18 mouse cellular contexts compared by ENCODE assay signal in the genomic region with DNA sequence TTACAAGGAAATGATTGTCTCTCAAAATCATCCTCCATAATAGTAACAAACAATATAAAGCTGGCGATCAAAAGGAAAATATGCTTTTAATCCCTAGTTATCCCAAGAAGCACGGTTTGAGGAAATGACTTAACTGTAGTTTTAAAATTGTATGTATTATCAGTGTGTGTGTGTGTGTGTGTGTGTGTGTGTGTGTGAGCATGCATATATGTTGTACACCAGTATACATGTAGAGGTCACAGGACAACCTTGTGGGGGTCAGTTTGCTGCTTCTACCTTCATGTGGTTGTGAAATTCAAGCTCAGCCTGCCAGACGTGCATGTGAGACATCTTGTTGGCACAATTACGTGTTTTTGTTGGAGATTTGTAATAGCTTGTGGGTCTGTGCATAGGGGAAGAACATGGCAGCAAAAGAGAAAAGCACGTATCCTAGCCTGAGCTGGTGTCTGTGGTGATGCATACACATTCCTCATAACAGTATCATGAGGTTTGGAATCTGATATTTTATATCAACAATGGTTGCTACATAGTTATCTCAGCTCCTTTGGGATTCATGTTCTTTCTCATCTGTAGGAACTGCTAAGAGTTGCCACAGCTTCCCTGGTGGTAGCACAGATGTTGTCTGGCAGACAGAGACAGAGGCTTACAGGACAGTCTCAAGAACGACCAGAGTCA.
DNase-seq lines count a peak whose midpoint lies in the region; ATAC-seq and TF ChIP-seq lines count a peak whose summit lies in the region.
"Had no signal": no experiment of that assay in that cellular context is flagged by ENCODE, and none has a peak within 500 bp of the region (broad histone marks: within the 10 kb centered on the region; RNA-seq: fewer than 3 reads in every experiment).

No protein-coding gene starts in this region.

- no peaks in the 10 kb centered on the region for H3K9me3 ChIP-seq in liver, embryonic 15.5 days (replicated peaks)
- H3K9me3 ChIP-seq in forebrain, embryonic 10.5 days: no peaks in the 10 kb centered on the region
- H3K9me3 ChIP-seq: forebrain, embryonic 12.5 days; G1E; midbrain, embryonic 10.5 days had no signal

- peak; percentile 13 to 17 for DNase-seq in heart, adult 9 months (ENCODE audit: low spot score in 2 of 2)
- no peak for DNase-seq in heart, postnatal 10 days
- peak; percentile 39 for DNase-seq in 416B (ENCODE audit: low read depth)
- no peak for DNase-seq in gastrocnemius, postnatal 4 days (ENCODE audit: low spot score in 2 of 2)
- DNase-seq in forebrain, embryonic 10.5 days (ENCODE audit: extremely low spot score, low spot score): no peak
- DNase-seq: adrenal gland, postnatal 25 days; cerebellum, postnatal 10 days; heart, adult 11 months; kidney, adult 9 months; lung, postnatal 14 days; thymus, postnatal 36 days had no signal

- H3K27me3 ChIP-seq in liver, embryonic 15.5 days: no peaks in the 10 kb centered on the region
- H3K27me3 ChIP-seq in forebrain, embryonic 10.5 days (ENCODE audit: poor library complexity, severe bottlenecking): no peaks in the 10 kb centered on the region
- H3K27me3 ChIP-seq: forebrain, embryonic 12.5 days had no signal

- ATAC-seq in liver, embryonic 15.5 days (ENCODE audit: insufficient read depth): no peak
- ATAC-seq in frontal cortex, adult (ENCODE audit: low TSS enrichment): no peak
- ATAC-seq: hindbrain, embryonic 16.5 days had no signal

- no peak for TF ChIP-seq POLR2A in embryonic fibroblast, embryonic 13.5 days (IDR thresholded peaks at IDR 0.05; ENCODE audit: low read depth, low read length)

- H3K4me2 ChIP-seq in liver, embryonic 15.5 days: peak overlapping the region; percentile 29; the same call in 1 of the 2 replicates
- H3K4me2 ChIP-seq: forebrain, embryonic 12.5 days had no signal

- intact Hi-C loops in heart, postnatal 10 days (cut with DNase I): no loop called here

- H3K36me3 ChIP-seq in liver, embryonic 15.5 days (replicated peaks): no peaks in the 10 kb centered on the region
- H3K36me3 ChIP-seq in forebrain, embryonic 10.5 days (replicated peaks): no peaks in the 10 kb centered on the region
- H3K36me3 ChIP-seq: forebrain, embryonic 12.5 days; G1E; midbrain, embryonic 10.5 days had no signal

- H3K27ac ChIP-seq in embryonic fibroblast, embryonic 13.5 days (ENCODE audit: insufficient read depth, low read length): peak overlapping the region; percentile 25
- H3K27ac ChIP-seq in liver, embryonic 15.5 days (replicated peaks): no peak overlapping the region
- no peak overlapping the region for H3K27ac ChIP-seq in forebrain, embryonic 10.5 days
- H3K27ac ChIP-seq: forebrain, embryonic 12.5 days; midbrain, embryonic 10.5 days had no signal

- TF ChIP-seq CTCF in embryonic fibroblast, embryonic 13.5 days (IDR thresholded peaks at IDR 0.05; ENCODE audit: borderline replicate concordance, insufficient read depth, low read length): no peak

- H3K4me3 ChIP-seq in embryonic fibroblast, embryonic 13.5 days (ENCODE audit: insufficient read depth, low read length): no peak overlapping the region
- H3K4me3 ChIP-seq in liver, embryonic 15.5 days (replicated peaks): no peak overlapping the region
- no peak overlapping the region for H3K4me3 ChIP-seq in forebrain, embryonic 10.5 days
- H3K4me3 ChIP-seq: forebrain, embryonic 12.5 days; midbrain, embryonic 10.5 days had no signal

- peaks cover 9% of the 10 kb centered on the region for H3K4me1 ChIP-seq in embryonic fibroblast, embryonic 13.5 days (ENCODE audit: control insufficient read depth, insufficient read depth, low read length)
- H3K4me1 ChIP-seq in liver, embryonic 15.5 days (replicated peaks): peaks cover 16% of the 10 kb centered on the region
- no peaks in the 10 kb centered on the region for H3K4me1 ChIP-seq in forebrain, embryonic 10.5 days
- H3K4me1 ChIP-seq: forebrain, embryonic 12.5 days; midbrain, embryonic 10.5 days had no signal

- WGBS in liver, embryonic 15.5 days (ENCODE audit: insufficient replicate concordance): 50% methylated on average over 6 of the region's 6 CpGs
- WGBS in forebrain, embryonic 10.5 days: 88% methylated on average over 6 of the region's 6 CpGs

- no peak overlapping the region for H3K9ac ChIP-seq in liver, embryonic 15.5 days
- H3K9ac ChIP-seq: forebrain, embryonic 12.5 days had no signal

Comparison
In these comparisons a context has a peak if more than half of its experiments do, and no peak if none do; other contexts are left out.
1. DNase-seq: peak in heart, adult 9 months (2 of 2) and 416B (single experiment); none in heart, postnatal 10 days (0 of 2), gastrocnemius, postnatal 4 days (0 of 2) and forebrain, embryonic 10.5 days (single experiment).